Mouse (Mus musculus): ENCODE measurements around the gene Senp2.

The Senp2 gene

DNA sequence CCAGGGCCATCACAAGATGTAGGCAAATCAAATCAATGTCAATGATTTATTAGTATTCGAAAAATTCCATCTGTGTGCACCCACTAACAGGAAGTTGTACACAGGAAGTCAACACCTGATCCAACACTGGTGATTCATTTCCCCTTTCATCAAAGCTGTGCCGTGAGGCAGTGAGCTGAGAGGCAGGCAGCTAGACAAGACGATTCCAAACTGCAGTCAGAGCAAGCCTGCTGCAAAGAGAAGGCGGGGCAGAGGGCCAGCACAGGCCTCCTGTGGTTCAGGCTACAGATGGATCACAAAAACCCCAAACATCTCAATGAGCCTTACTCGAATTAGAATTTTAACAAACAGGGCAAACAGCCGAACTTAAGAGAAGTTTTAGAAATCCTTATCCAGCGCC lies 88.4 kb downstream of the Senp2 start:
- DNase-seq (ENCODE audit: low spot score): no peak

All from testis, postnatal 14 days (tissue).